Mouse (Mus musculus) G1E (cell line): ENCODE data around the gene Gm20403.

Experiments used
- CTCF ChIP-seq: IDR thresholded peaks from 2 replicates; pipeline ENCODE4 v1.5.1; 2012; ENCODE audit warnings: low read depth, low read length, inconsistent platforms, mixed read lengths
- GATA1 ChIP-seq: IDR thresholded peaks from 2 replicates; pipeline ENCODE4 v1.6.1; 2012; ENCODE audit warnings: borderline replicate concordance, low read length, inconsistent platforms, mixed read lengths
- GATA2 ChIP-seq: IDR thresholded peaks from 2 replicates; pipeline ENCODE4 v1.6.1; 2012; ENCODE audit warnings: low read depth, low read length, inconsistent platforms, borderline replicate concordance
- POLR2AphosphoS5 ChIP-seq: IDR thresholded peaks from 2 replicates; pipeline ENCODE4 v1.6.1; 2012; ENCODE audit warnings: low read depth, low read length, inconsistent platforms; ENCODE audit not compliant: insufficient replicate concordance

GRCm38 (mm10) chr12:54959569-54959968 is 26.8 kb downstream of the Gm20403 start:
- TF ChIP-seq CTCF (no peak), GATA2 (no peak), POLR2AphosphoS5 (no peak), GATA1 (no peak)
